Mouse (Mus musculus): ENCODE data around the gene Gmeb2.

GRCm38 (mm10) chr2:181312435-181312834, 24.6 kb upstream of the Gmeb2 start:
- TF ChIP-seq HCFC1 (IDR thresholded peaks at IDR 0.05; ENCODE audit: borderline replicate concordance, insufficient read depth, low read length) (no peak), ZNF384 (IDR thresholded peaks at IDR 0.05; ENCODE audit: low read depth, low read length) (no peak), CHD2 (IDR thresholded peaks at IDR 0.05; ENCODE audit: low read depth, low read length) (no peak), MAFK (IDR thresholded peaks at IDR 0.05; ENCODE audit: insufficient read depth, low read depth, low read length) (no peak), ZC3H11A (IDR thresholded peaks at IDR 0.05; ENCODE audit: borderline replicate concordance, low read depth, low read length) (no peak)

Data from ES-E14 (cell line).